Mouse (Mus musculus): ENCODE data around the gene LTO1. TPM values are rescaled to one million over a fixed set of nuclear protein-coding genes. Genes with fewer than 3 reads are reported as not detected.
A peak's percentile ranks its signal among the peaks of the same experiment; 100 is the strongest.
"Not testable (repeated sequence)": the region's sequence is repeated elsewhere in the genome, so short reads cannot be mapped to it uniquely, and the experiment has no call there.

Gene LTO1
- polyA plus RNA-seq (2016; fragmentation: Nextera tagmentation; extraction: Ambion mirVana): 28.2 and 34.1 TPM in 2 replicates

DNA sequence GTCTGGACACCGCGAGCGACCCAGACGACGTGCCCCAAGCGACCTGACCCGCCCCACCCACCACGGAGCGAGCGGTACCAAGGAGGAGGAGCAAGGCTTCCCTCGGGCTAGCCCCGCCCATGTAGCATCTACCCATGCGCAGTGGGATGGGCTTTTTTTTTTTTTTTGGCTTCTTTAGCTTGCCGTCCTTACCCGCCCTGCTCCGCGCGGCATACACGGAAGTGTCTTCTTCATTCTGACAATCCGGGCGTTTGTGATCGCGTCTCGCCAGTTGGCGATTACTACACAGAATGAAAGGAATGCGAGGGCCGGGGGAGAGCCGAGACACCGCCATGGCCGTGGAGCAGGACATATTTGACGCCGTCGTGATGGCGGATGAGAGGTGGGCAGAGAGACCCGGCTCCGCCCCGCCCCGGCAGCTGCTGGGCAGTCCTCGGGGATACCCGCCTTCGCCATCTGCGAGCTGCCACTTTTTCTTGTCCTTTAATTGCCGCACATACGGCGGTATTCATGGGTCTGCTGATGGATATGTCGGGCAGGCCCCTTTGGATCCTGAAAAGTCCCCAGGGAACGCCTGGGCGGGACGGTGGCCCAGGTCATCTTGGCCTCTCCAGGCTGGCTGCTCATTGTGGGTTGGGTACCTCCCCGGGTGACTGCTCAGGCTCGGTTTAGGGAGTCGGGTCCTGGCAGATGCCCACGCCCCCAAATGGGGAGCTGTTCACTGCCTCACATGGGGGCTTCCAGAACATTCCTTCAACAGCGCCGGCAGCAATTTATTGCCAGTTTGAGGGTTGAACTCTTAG is at the start of gene LTO1:
LTO1 (plus strand) TSS at position 153 of the 803 bp plus-strand sequence.
- Histone ChIP-seq H3K27me3 (peaks cover 9% of the 10 kb centered on the region), H3K4me3 (peak within 1 kb of the TSS; percentile 82), H3K9ac (peak within 1 kb of the TSS; percentile 82), H3K4me2 (replicated peaks) (peak within 1 kb of the TSS; percentile 87), H3K36me3 (peaks cover 28% of the 10 kb centered on the region), H3K9me3 (replicated peaks) (no peaks in the 10 kb centered on the region), H3K4me1 (peaks cover 14% of the 10 kb centered on the region), H3K27ac (peak within 1 kb of the TSS; percentile 89)
- peak; percentile 94 for ATAC-seq (ENCODE audit: low FRiP score)
- WGBS: under 1% methylated on average over 55 of the region's 55 CpGs

DNA sequence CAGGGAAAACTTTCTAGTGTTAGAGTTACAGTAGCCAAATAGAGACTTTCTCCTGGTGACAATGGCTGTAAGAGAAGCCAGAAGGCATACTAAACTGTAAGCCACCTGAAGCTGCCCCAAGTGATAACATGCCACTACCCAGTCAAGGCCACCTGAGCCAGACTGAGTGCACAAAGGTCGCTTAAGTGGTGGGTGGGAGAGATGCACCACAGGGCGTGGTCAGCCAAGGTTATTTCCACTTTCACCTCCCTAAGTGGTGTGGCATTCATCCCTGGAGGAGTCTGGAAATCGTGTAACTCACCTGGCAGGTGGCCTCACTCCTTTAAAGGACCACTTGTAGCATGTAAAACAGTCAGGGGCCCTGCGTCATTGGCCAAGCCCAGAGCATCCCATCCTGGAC is 47.7 kb upstream of the LTO1 start:
- Histone ChIP-seq H3K9ac (no peak overlapping the region), H3K4me3 (no peak overlapping the region), H3K27me3 (peaks cover 58% of the 10 kb centered on the region), H3K36me3 (no peaks in the 10 kb centered on the region), H3K27ac (no peak overlapping the region), H3K4me1 (peaks cover 3% of the 10 kb centered on the region), H3K9me3 (replicated peaks) (no peaks in the 10 kb centered on the region), H3K4me2 (replicated peaks) (no peak overlapping the region)
- WGBS: 60% methylated on average over 4 of the region's 4 CpGs
- no peak for ATAC-seq (ENCODE audit: low FRiP score)

DNA sequence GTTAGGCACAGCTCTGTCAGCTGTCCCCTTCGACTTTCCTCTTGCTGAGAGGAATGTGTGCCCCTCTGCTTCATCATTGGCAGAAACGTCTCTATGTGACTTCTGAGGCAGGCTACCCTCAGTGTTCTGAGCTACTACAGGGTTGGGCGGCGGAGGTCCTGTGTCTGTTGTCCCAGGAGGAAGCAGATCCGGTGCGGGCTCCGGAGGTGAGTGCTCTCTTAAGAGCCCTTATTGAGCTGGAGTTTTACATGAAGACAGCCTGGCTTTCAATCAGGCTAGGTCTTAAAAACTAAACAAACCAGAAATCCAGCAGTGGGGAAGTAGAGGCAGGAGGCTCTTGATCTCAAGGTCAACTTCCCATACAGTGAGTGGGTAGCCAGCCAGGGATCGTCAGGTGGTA is 47.3 kb upstream of the LTO1 start:
- no peak overlapping the region for H3K9ac ChIP-seq
- no peak overlapping the region for H3K4me2 ChIP-seq (replicated peaks)
- peaks cover 53% of the 10 kb centered on the region for H3K27me3 ChIP-seq
- no peak overlapping the region for H3K4me3 ChIP-seq
- H3K9me3 ChIP-seq (replicated peaks): no peaks in the 10 kb centered on the region
- no peaks in the 10 kb centered on the region for H3K4me1 ChIP-seq
- WGBS: 86% methylated on average over 8 of the region's 8 CpGs
- H3K36me3 ChIP-seq: no peaks in the 10 kb centered on the region
- ATAC-seq (ENCODE audit: low FRiP score): no peak
- no peak overlapping the region for H3K27ac ChIP-seq

DNA sequence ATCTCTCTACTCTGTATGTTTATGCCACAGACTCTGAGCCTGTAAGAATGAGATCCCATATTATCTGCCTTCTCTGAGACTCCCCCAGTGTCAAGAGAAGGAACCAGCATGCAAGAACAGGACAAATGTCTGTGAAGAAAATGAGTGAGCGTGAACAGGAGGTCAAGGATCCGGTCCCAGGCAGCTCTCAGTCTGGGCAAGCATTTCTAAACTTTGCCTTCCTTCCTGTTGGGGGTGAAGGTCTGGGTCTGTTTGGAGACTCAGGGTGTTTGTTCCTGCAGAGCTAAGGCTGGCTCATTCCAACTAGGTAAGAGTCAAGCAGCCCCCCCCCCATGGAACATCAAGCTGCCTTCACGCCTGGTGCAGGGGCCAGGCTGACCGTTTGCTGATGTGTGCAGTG is 42.5 kb upstream of the LTO1 start:
- Histone ChIP-seq H3K27ac (no peak overlapping the region), H3K9ac (no peak overlapping the region), H3K4me2 (replicated peaks) (no peak overlapping the region), H3K4me3 (no peak overlapping the region), H3K4me1 (no peaks in the 10 kb centered on the region), H3K9me3 (replicated peaks) (no peaks in the 10 kb centered on the region), H3K27me3 (peaks cover 16% of the 10 kb centered on the region), H3K36me3 (no peaks in the 10 kb centered on the region)
- WGBS: 64% methylated on average over 4 of the region's 4 CpGs
- no peak for ATAC-seq (ENCODE audit: low FRiP score)

DNA sequence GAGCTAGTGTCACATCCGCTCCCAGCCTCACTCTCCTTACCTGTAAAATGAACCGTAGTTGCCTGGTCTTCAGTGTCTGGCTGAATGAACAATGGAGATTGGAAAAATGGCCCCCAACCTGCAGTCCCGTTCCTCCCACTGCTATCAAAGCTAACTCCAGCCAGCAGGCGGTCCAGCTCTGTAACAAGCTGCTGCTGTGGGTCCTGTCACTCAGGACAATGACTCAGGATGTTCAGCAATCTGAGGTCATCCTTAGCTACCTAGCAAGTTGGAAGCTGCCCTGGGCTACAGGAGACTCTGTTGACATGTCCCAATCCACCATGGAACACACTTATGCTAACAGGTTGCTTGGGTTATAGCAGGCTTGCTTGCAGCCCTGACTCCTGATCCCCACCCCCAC is 41.7 kb upstream of the LTO1 start:
- no peak overlapping the region for H3K9ac ChIP-seq
- no peaks in the 10 kb centered on the region for H3K36me3 ChIP-seq
- no peak overlapping the region for H3K4me2 ChIP-seq (replicated peaks)
- no peaks in the 10 kb centered on the region for H3K9me3 ChIP-seq (replicated peaks)
- WGBS: 59% methylated on average over 4 of the region's 4 CpGs
- no peaks in the 10 kb centered on the region for H3K4me1 ChIP-seq
- H3K4me3 ChIP-seq: no peak overlapping the region
- no peak for ATAC-seq (ENCODE audit: low FRiP score)
- H3K27me3 ChIP-seq: peaks cover 13% of the 10 kb centered on the region; the same call in 1 of the 2 replicates
- no peak overlapping the region for H3K27ac ChIP-seq

DNA sequence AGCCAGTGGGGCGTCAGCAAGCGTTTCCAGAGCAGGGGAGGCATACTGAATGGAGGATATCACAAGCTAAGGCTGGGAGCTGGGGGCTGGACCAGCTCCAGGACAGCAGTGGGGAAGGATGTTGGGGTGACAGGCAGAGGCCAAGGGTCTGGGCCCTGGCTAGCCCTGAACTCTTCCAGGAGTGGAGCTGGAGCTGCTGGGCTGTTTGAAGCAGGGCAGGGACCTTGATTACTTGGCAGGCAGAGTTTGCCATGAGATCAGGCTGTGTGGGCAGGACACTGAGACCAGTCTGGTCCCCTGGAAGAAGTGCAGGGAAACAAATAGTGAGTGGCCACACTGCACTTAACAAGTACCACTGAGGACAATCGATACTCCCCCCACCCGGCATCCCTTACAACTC is 40.7 kb upstream of the LTO1 start:
- WGBS: 70% methylated on average over 4 of the region's 4 CpGs
- Histone ChIP-seq H3K4me1 (no peaks in the 10 kb centered on the region), H3K27ac (no peak overlapping the region), H3K27me3 (peaks cover 13% of the 10 kb centered on the region; the same call in 1 of the 2 replicates), H3K9me3 (replicated peaks) (no peaks in the 10 kb centered on the region), H3K4me3 (no peak overlapping the region), H3K9ac (no peak overlapping the region), H3K36me3 (no peaks in the 10 kb centered on the region), H3K4me2 (replicated peaks) (no peak overlapping the region)
- ATAC-seq (ENCODE audit: low FRiP score): no peak

DNA sequence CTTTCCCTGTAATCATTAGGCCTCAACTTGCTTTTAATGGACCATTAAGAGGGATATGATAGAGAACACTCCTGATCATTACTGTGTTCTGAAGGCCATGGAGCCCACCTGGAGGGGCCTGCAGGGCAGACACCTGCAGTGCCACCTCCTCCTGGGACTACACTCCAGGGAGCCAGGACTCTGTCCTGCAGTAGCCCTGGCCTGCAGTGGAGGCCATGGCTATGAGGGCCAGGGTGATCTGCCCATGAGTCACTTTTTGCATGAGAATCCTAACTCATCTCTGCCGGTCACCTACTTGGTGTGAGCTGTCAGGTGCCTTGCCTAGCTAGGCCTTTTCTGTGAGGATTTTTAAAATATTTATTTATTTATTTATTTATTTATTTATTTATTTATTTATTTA is 36.5 kb upstream of the LTO1 start:
- no peaks in the 10 kb centered on the region for H3K9me3 ChIP-seq (replicated peaks)
- no peak overlapping the region for H3K9ac ChIP-seq
- no peak overlapping the region for H3K4me2 ChIP-seq (replicated peaks)
- no peaks in the 10 kb centered on the region for H3K4me1 ChIP-seq
- 90% methylated on average over 1 of the region's 1 CpGs for WGBS
- H3K4me3 ChIP-seq: no peak overlapping the region
- ATAC-seq (ENCODE audit: low FRiP score): no peak
- no peaks in the 10 kb centered on the region for H3K36me3 ChIP-seq
- H3K27ac ChIP-seq: no peak overlapping the region
- H3K27me3 ChIP-seq: peaks cover 10% of the 10 kb centered on the region; the same call in 1 of the 2 replicates

DNA sequence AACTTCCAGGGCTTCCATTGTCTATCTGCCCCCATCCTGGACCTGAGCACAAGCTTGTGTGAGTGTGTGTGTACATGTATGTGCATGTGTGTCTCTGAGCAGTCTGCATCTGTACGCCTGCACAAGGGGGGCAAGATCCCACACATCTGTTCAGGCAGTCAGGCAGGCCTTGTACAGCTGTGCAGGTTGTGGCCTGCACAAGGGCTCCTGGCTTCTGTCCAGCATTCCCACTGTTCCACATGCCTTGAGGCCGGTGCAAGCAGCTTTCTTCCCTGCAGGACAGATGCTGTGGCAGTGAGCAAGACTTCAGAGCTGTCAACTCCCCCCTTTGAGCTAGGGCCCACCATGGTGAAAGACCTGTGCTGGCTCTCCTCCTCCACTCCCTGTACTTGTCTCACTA is 31.8 kb upstream of the LTO1 start:
- H3K27me3 ChIP-seq: no peaks in the 10 kb centered on the region
- H3K4me1 ChIP-seq: no peaks in the 10 kb centered on the region
- H3K4me3 ChIP-seq: no peak overlapping the region
- no peak for ATAC-seq (ENCODE audit: low FRiP score)
- H3K36me3 ChIP-seq: no peaks in the 10 kb centered on the region
- WGBS: 49% methylated on average over 2 of the region's 2 CpGs
- H3K9ac ChIP-seq: no peak overlapping the region
- no peak overlapping the region for H3K4me2 ChIP-seq (replicated peaks)
- no peak overlapping the region for H3K27ac ChIP-seq
- no peaks in the 10 kb centered on the region for H3K9me3 ChIP-seq (replicated peaks)

DNA sequence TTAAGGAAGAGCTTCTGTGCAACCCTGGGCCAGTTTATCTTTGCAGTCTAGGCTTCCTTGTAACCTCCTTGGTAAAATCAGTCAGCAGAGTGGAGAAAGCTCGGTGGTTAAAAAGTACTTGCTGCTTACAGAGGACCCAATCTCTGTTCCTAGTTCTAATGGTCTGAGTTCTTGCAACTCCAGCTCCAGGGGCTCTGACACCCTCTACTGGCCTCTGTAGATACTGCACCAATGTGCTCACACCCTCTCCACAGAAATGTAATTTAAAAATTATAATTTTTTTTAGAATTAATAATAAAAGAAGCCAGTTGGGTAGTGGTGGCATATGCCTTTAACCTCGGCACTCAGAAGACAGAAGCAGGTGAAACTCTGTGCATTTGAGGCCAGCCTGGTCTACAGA is 27.2 kb upstream of the LTO1 start:
- 91% methylated on average over 2 of the region's 2 CpGs for WGBS
- Histone ChIP-seq H3K36me3 (no peaks in the 10 kb centered on the region), H3K9me3 (replicated peaks) (no peaks in the 10 kb centered on the region), H3K4me2 (replicated peaks) (no peak overlapping the region), H3K4me1 (peaks cover 5% of the 10 kb centered on the region), H3K27me3 (peaks cover 18% of the 10 kb centered on the region), H3K27ac (no peak overlapping the region), H3K9ac (no peak overlapping the region), H3K4me3 (no peak overlapping the region)
- ATAC-seq (ENCODE audit: low FRiP score): no peak

DNA sequence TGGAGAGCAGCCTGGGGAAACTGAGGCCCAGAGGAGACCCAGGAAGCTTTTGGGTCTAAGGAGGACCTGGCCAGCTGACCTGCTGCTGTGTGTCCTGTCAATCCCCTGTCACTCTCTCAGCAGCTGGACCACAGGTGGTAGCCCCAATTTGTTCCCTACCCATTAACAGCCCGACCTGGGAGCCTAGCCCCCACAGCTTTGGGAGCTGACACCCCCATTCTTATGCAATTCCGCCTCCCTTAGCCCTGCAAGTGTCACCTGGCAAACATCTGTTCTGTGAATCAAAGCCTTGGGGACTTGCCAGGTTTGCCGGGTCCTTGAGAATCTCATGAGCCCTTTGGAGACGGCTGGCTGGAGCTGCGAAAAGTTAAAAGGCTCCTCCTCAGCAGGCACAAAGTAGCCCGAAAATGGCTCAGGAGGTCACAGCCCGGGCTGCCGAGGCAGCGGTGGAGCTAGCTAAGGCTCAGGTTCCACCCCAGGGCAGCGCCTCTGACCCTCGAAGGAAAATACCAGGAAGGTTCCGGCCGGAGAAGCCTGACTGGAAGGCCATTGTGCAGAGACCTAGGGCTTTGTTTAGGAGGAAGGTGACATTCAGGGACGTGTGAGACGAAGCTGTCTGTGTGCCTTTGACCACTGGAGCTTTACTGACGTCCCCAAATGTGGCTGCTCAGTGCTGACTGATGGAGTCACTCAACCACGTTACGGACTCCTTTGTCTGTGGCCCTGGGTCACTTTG is 26.2 kb upstream of the LTO1 start:
- H3K36me3 ChIP-seq: no peaks in the 10 kb centered on the region
- no peak overlapping the region for H3K4me2 ChIP-seq (replicated peaks)
- no peaks in the 10 kb centered on the region for H3K9me3 ChIP-seq (replicated peaks)
- 4% methylated on average over 18 of the region's 18 CpGs for WGBS
- no peak overlapping the region for H3K9ac ChIP-seq
- no peak for ATAC-seq (ENCODE audit: low FRiP score)
- no peak overlapping the region for H3K27ac ChIP-seq
- H3K27me3 ChIP-seq: peaks cover 19% of the 10 kb centered on the region
- H3K4me3 ChIP-seq: no peak overlapping the region
- H3K4me1 ChIP-seq: peaks cover 5% of the 10 kb centered on the region

DNA sequence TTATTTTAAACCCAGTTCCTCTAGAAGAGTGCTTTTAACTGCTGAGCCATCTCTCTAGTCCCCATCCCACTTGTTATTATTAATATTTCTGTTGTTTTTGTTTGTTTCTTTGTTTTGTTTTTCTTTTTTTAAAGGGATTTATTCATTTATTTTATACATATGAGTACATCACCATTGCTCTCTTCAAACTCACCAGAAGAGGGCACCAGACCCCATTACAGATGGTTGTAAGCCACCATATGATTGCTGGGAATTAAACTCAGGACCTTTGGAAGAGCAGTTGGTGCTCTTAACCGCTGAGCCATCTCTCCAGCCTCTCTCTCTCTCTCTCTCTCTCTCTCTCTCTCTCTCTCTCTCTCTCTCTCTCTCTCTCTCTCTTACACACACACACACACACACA is 24.2 kb upstream of the LTO1 start:
- not testable (repeated sequence) for H3K27ac ChIP-seq; H3K9me3 ChIP-seq (replicated peaks); H3K4me2 ChIP-seq (replicated peaks); H3K4me3 ChIP-seq; ATAC-seq (ENCODE audit: low FRiP score); H3K36me3 ChIP-seq; H3K9ac ChIP-seq
- 100% methylated on average over 1 of the region's 1 CpGs for WGBS
- H3K27me3 ChIP-seq: peaks cover 36% of the 10 kb centered on the region
- H3K4me1 ChIP-seq: peaks cover 17% of the 10 kb centered on the region

DNA sequence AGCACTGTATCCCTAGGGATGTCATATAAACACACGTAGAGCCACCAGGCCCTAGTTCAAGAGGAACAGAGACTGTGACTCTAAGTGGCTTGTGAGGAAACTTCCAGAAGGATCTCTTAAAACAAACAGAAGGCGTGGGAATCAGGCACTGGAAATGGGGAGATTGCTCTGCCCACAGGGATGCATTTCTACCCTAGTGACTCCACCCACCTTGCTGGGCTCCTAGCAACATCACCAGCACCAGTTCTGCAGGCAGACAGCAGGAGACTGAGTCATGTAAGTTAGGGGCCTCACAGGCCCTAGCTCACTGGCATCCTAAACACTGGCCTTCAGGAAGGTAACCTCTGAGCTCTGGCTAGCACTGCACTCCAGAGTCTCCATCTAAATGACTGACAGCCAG is 23.0 kb upstream of the LTO1 start:
- Histone ChIP-seq H3K9me3 (replicated peaks) (no peaks in the 10 kb centered on the region), H3K4me1 (peaks cover 27% of the 10 kb centered on the region), H3K4me3 (no peak overlapping the region), H3K36me3 (no peaks in the 10 kb centered on the region), H3K27me3 (peaks cover 48% of the 10 kb centered on the region), H3K9ac (no peak overlapping the region), H3K27ac (no peak overlapping the region), H3K4me2 (replicated peaks) (no peak overlapping the region)
- 71% methylated on average over 2 of the region's 2 CpGs for WGBS
- no peak for ATAC-seq (ENCODE audit: low FRiP score)
